Mouse (Mus musculus): Measurements from ENCODE around the gene Scgb1a1. TPM values are rescaled to one million over a fixed set of nuclear protein-coding genes. Genes with fewer than 3 reads are reported as not detected.
A peak's percentile ranks its signal among the peaks of the same experiment; 100 is the strongest.
"Not testable (repeated sequence)": the region's sequence is repeated elsewhere in the genome, so short reads cannot be mapped to it uniquely, and the experiment has no call there.

Gene Scgb1a1
- total RNA-seq, 2 experiments from 2014 or later: not detected

DNA sequence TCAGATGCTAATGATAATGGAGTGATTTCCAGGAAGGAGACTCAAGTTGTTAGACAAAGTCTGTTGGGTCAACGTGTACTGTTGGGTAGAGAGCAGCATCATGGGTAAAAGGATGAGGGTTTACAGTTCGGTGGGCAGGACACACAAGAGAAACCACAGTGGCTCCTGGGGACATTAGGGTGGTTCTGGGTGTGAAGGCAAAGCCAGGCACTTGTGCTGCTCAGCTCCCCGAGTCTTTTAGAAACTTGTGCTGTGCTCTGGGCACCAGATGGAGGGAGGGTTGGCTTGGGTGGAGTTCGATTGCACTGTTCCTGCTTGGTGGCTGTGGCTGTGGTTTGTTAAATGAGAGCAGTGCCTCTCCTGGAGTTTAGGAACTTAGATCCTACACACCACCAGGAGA is 16.2 kb upstream of the Scgb1a1 start:
- no peak for DNase-seq
- intact Hi-C loops (cut with DNase I; ENCODE audit: low total_unique reads): no loop called here

DNA sequence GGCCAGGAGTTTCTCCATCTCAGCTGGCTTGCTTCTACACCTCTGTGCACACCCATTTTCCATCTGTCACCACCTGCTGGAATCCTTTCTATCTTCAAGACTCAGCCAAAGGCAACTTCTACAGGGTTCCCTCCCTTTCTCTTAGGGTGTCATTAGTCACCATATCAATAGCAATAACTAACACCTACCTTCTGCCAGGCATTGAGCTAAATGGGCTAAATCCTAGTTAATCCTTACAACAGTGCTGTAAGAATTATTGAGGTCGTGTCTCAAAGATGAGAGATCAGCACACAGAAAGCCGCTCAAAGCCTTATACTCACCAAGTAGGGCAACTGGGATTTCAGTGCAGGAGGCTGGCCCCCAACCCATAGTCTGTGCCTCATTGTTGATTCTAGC is 13.3 kb upstream of the Scgb1a1 start:
- intact Hi-C loops (cut with DNase I; ENCODE audit: low total_unique reads): no loop called here
- DNase-seq: no peak

DNA sequence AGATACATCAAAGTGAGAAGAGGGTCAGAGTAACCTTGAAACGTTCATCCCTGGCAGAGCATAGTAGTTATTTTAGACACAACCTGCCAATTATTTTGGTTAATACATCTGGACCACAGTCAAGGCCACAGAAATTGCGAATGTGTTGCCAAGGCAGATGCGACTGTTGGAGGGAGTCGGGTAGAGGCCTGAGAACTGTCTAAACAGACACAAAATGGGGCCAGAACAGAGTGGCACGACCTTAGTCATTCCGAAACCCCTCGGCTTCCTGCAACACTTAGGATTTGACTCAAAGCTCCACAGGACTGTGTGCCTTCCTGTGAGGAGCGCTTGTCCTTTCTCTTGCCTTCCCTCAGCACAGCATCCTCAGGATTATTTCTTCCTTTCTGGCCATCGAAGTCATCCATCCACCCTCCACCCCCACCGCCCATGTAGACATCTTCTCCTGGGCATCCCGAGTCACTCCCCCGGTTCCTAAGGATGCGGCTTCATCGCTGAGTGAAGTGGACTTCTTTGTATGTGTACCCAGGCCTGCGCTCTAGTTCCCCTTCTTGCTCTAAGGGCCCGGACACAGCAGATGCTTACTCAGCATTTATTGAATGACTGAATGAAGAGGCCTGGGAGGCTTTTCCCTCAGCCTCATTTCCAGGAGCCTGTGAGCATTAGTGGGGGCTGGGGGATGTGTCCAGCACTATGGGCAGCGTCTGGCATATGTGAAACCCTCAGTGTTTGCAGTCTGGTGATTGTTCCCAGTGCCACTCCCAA is 12.7 kb upstream of the Scgb1a1 start:
- intact Hi-C loops (cut with DNase I; ENCODE audit: low total_unique reads): no loop called here
- no peak for DNase-seq

DNA sequence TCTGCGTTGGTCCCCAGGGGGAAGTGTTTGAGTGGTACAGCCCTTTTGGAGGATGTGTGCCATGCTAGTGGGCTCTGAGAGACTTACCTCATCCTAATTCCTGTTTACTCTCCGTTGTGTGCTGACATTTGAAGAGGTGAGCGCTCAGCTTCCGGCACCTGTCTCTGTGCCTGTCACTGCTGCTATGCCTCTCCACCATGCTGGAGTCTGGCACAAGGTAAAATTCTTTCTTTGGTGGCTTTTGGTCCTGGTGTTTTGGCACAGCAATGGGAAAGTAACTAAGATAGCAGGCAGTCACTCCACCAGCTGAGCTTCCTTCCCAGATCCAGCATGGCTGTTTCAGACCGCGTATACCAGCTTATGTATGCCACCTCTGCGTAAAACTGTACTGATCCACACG is 12.0 kb upstream of the Scgb1a1 start:
- DNase-seq: no peak
- intact Hi-C loops (cut with DNase I; ENCODE audit: low total_unique reads): no loop called here

DNA sequence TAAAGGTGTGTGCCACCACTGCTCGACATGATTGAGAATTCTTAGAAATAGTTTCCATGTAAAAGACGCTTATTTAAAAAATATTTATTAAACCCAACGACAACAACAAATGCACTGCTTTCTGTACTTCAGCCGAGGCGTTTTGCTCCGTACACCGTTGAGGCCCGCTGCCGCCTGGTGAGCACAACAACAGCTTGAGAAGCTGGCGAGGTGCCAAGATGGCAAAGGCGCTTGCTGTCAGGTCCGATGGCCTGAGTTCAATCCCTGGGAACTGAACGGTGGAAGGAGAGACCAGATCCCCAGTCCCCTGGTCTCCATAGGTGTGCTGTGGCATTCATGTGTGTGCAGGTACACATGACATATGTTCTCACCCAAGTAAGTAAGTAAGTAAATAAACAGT is 9.7 kb upstream of the Scgb1a1 start:
- no peak for DNase-seq
- intact Hi-C loops (cut with DNase I; ENCODE audit: low total_unique reads): no loop called here

DNA sequence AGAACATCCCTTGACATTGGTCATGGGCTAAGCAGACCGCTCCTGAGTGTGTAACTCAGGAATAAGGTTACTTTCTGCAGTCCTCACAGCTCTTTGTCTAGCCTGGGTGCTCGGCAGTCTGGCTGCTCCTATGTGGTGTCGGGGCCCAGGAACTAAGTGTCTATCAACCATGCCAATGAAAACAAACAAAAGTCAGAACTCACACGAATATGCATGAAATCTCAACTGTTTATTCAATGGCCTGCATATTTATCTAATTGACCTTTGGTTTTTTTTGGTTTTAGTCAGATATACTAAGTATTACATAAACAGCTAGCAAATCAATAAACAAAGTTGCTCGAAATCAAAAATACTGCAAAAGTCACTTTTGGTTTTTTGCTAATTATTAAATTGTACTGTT is 7.4 kb upstream of the Scgb1a1 start:
- intact Hi-C loops (cut with DNase I; ENCODE audit: low total_unique reads): no loop called here
- DNase-seq: no peak

DNA sequence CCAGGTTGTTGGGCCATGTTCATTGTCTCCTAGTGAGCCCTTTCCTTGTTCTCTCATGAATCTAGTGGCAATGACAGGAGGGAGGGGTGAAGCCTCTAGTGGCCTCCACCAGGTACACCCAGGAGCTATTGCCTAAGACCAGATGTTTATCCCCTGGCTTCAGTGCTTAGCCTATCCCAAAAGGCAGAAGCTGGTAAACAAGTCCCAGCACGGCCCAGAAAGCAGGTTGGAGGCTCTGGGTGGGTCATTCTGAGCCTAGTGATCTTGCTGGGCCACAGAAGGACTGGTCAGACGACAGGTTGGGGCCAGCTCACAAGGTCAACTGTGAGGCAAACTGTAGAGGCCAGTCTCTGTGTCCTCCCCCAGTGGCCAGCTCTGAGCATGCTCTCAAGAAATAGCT is 3.0 kb upstream of the Scgb1a1 start:
- intact Hi-C loops (cut with DNase I; ENCODE audit: low total_unique reads): no loop called here
- no peak for DNase-seq

DNA sequence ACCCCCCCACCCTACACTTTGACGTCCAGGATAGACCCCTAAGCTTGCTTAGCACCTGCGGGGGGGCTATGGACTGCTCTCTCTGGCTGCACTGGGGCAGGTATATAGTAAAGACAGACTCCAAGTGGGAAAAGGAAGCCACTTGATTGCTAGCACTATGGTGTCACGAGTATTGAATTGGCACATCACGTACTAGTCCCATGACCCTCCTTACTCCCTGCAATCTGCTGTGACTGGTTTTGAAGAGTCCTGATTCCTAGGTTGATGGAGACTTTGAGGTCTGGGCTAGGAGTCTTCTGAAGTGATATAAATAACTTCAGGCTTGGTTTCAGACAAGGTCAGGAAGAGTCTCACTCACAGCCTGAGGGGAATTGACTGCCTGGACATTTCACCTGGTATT is 2.4 kb upstream of the Scgb1a1 start:
- DNase-seq: no peak
- intact Hi-C loops (cut with DNase I; ENCODE audit: low total_unique reads): no loop called here

DNA sequence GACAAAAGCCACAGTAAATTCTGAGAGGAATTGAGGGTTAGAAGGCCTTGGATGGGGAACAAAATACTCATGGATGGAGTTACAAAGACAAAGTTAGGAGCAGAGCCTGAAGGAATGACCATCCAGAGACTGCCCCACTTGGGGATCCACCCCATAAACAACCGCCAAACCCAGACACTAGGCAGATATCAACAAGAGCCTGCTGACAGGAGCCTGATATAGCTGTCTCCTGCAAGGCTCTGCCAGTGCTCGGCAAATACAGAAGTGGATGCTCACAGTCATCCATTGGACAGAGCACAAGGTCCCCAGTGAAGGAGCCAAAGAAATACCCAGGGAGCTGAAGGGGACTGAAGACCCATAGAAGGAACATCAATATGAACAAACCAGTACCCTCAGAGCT is 3.9 kb downstream of the Scgb1a1 start:
- intact Hi-C loops (cut with DNase I; ENCODE audit: low total_unique reads): loop anchor here (5.0 kb wide), 2 partner anchors 92 to 107 kb away; no protein-coding TSS in a partner anchor
- not testable (repeated sequence) for DNase-seq

DNA sequence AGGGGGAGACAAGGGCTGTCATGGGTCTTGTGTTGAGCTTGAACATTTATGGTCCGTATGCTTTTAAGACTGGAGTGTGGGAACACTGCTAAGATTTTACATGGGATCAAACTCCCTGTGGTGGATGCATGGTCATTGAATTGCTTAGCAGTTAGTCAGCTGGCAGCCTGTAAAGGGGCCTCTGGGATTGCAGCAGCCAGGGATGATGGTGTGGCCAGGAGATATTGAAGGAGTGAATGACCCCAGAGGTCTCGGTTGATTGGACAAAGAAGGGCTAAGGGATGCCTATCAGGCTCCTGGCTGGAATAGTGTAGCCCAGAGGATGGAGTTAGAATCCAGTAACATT is 4.8 kb downstream of the Scgb1a1 start:
- intact Hi-C loops (cut with DNase I; ENCODE audit: low total_unique reads): loop anchor here (5.0 kb wide), 2 partner anchors 91 to 106 kb away; no protein-coding TSS in a partner anchor
- no peak for DNase-seq

DNA sequence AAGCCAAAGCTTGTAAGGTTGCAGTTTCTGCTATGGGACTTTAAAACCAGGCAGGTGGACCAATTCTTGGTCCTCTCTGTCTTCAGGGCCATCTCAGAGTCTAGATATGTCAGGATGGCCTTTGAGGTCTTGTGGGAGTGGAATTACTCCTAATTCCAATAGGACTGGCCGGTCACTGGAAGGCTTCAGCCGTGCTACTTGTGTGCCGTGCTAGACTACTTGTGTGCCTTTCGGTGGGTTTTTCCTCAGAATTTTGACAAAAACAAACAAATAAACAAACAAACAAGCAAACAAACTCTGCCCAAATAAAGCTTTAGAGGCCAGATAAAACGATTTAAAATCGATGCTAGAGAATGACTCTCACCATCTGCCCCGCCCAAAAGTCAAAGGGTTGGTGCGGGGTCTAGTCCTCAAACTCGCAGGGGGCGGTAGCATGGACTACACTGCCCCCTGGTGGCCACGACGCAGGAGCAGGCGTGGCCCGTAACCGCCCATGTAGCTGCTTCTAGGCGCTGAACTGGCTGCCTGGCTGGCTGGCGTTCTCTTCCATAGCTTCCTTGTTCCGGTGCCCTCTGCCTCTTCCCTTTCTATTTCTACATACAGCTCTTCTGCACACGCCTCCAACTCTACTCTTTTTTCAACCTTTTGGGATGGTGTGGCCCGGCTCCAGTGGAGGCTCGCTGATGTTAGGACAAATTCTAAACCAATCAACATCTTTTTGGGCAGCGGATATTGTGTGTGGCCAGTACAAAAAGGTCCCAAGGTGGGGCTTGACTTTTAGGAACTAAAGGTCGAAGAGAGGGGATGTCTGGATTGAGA is 5.4 kb downstream of the Scgb1a1 start:
- intact Hi-C loops (cut with DNase I; ENCODE audit: low total_unique reads): loop anchor here (5.0 kb wide), 2 partner anchors 90 to 105 kb away; no protein-coding TSS in a partner anchor

DNA sequence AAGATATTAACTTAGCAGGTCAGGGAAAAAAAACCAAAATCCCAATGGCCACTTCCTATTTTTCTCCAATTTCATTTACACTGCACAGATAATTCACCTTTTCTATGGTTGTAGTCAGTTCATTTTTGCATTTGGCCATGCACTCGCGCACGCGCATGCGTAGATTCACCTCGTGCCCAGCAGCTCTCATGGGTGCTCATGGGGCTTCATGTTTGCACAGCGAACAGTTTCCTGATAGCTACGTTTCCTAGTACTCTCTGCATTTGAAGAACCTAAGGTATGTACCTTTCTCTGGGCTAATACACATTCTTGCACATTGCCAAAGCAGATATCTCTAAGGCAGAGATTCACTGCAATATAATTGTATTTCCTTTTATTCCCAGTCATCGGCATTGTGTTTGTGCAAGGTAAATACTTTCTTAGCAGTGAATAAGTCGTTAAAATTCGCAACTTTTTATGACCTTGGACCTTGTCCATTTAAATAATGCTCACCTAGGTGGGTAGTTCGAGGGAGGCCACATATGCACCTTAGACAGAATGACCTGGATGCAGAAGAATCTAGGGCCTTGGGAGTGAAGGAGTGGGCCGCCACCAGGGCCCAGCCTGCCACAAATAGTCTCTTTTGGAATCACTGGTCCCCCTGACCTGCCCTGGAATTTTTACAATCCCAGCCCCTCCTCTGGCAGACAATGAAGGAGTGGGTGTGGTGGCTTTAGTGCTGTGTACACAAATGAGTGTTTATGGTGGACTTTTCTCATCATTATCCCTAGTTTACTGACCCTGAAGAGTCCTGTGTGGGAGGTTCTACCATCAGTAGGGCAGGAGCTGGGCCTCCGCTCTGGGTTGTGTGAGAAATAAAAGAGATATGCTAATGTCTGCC is 6.2 kb downstream of the Scgb1a1 start:
- DNase-seq: no peak
- intact Hi-C loops (cut with DNase I; ENCODE audit: low total_unique reads): loop anchor here (5.0 kb wide), 2 partner anchors 89 to 104 kb away; no protein-coding TSS in a partner anchor

More for the DNA sequence above, 5.4 kb downstream of the Scgb1a1 start:
- peak; percentile 87 for DNase-seq

DNA sequence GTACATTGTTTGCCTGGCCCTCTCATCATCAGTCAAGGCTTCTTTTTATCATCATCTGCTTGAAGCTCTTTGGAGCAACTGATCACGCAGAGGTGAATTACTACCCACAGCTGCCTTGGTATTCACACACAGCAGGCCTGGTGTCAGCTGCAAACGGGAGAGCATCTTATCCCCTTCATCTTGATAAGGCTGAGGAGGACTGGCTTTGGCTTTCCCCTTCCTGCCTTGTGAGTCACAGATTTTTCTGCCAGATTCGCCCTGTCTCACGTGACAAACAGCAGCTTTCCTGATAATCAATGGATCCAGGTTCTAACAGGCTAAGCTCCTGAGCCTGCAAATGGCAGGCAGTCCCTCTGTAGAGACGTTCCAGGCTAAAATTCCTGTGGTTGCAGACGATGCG is 7.8 kb downstream of the Scgb1a1 start:
- DNase-seq: no peak
- intact Hi-C loops (cut with DNase I; ENCODE audit: low total_unique reads): loop anchor here (5.0 kb wide), 2 partner anchors 88 to 103 kb away; no protein-coding TSS in a partner anchor

DNA sequence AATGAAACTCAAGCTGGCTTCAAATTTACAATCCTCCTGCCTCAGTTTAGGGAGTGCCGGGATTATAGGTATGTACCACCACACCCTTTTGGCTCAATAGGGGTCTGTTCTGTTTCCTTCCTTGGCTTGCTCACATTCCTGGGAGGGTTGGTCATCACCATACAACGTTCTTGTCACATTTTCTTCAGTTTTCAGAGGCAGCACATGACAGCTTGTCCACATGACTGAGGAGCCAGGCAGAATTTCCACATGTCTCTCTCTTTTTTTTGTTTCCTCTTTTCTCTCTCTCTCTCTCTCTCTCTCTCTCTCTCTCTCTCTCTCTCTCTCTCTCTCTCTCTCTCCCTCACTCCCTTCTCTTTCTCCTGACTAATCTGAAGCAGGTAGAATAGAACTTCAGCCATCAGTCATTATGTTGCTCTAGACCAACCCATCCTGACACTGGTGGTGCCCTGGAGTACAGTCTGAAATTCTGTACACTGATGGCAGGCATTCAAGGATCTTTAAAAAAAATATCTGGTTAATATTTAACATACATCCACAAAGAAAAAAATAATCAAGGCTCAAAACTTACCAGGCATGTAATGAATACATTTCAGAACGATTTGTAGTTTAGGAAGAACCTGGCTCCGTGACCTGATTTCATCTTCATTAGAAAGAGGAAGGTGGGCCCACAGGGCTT is 10.6 kb downstream of the Scgb1a1 start:
- DNase-seq: no peak
- intact Hi-C loops (cut with DNase I; ENCODE audit: low total_unique reads): no loop called here

DNA sequence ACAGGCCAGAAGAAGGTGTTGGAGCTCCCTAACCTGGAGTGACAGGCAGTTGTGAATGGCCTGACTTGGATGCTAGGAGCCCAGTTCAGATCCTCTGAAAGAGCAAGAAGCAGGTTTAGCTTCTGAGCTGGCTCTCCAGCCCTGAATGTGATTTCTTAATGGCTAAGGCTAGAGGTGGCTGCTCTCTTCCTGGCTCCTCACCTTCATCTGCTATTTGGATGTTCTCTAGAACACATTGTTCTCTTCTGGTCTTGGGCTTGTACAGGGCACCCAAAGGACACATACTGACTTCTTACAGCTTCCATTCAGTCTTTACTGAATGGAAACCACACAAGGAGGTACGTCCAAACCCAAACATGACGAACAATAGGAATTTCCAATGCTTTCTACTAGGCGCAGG is 11.7 kb downstream of the Scgb1a1 start:
- DNase-seq: no peak
- intact Hi-C loops (cut with DNase I; ENCODE audit: low total_unique reads): no loop called here

DNA sequence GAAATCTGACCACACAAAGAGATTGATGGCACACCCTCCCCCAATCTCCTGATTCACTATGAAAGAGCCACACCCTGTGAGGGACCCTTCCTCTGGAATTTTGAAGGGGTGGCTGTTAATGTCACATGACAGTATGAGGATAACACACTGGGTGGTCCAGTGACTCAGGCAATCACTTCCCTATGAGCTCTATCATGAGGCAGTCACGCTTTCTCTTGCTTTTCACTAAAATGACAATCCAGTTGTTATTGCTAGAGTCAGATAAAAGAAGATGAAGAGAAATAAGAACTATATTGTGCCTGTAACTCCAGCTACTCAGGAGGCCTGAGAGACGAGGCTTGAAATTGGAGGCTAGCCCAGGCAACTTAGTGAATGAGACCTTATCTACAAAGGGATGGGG is 12.2 kb downstream of the Scgb1a1 start:
- intact Hi-C loops (cut with DNase I; ENCODE audit: low total_unique reads): no loop called here
- DNase-seq: no peak

DNA sequence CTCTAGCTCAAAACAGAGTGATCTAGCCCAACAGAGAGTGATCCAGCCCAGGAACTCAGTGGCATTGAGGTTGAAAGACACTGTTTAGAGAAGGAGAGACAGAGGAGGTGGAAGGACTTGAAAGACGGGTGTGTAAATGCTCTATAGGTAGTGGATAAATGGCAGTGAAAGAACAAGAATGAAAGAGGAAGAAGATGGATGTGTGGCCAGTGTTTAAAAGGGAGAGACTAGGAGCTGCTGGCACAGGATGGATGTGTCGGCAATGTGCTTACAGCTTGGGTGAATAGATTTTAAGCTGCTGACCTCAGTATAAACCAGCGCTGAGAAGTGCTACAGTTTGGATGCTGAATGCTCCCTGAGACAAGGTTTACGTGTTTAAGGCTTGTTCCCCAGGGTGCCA is 13.3 kb downstream of the Scgb1a1 start:
- intact Hi-C loops (cut with DNase I; ENCODE audit: low total_unique reads): no loop called here
- DNase-seq: no peak

DNA sequence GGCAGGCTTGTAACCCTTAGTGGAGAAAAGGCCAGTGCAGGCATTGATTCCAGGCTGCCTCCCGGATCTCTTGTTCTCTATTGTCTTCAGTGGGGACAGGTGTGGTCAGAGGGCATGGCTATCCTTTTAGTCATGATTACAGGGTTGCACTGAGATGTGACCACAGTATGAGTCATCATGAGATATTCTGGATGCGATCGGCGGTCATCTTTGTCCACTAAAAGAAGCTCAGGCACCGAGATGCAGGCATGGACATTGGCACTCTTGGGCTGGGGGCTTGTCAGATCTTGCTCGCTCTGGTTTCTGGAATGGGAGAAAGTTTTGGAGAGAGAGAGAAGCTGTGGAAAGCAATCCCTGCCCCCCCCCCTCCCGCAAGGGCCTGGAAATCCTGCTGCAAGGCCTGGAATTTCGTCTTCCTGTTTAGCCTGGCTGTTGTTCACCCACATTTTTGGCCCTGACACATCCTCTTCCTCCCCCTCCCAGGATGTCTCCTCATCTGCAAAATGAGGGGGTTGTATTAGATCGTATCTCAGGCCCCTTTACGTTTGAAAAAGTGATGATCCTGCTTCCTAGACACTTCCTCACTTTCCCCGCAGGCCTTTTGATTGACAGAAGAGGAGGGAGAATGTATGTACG is 13.9 kb downstream of the Scgb1a1 start:
- intact Hi-C loops (cut with DNase I; ENCODE audit: low total_unique reads): no loop called here

DNA sequence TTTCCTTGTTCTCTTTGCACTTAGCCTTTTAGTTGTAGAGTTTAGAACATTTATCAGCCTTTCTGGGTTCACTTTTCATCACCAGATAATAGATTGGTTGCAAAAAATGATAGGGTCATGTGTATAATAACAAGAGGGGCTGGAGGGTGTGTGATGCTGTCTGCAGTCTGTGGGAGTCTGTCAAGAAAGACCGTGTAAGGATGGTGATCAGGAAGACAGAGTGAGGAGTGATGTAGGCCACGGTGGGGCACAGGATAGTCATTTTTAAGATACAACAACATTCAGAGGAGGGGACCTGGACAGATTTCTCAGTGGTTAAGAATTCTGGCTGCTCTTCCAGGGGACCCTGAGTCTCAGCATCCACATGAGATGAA is 15.6 kb downstream of the Scgb1a1 start:
- intact Hi-C loops (cut with DNase I; ENCODE audit: low total_unique reads): no loop called here

More for the DNA sequence above, 13.9 kb downstream of the Scgb1a1 start:
- DNase-seq: no peak

More for the DNA sequence above, 15.6 kb downstream of the Scgb1a1 start:
- DNase-seq: no peak
